Mouse (Mus musculus) gastrocnemius, postnatal 14 days (tissue): ENCODE measurements at regions not wholly inside any gene's neighbourhood (a gene's known extent, or its start where the extent isn't known, plus 50 kb on each side); places are given as distances from the start of the nearest gene placed in this dataset.
"Not testable (repeated sequence)": the region's sequence is repeated elsewhere in the genome, so short reads cannot be mapped to it uniquely, and the experiment has no call there.

Experiments used
- DNase-seq: peaks from one replicate; pipeline ENCODE4 v3.0.0; 2021; ENCODE audit warnings: mixed read lengths
- intact Hi-C: fragments of 180-260 bp; cut with DNase I; formaldehyde crosslinking; loops from one replicate; pipeline ENCODE4 v1.15.1; 2025; ENCODE audit warnings: low total_unique reads

DNA sequence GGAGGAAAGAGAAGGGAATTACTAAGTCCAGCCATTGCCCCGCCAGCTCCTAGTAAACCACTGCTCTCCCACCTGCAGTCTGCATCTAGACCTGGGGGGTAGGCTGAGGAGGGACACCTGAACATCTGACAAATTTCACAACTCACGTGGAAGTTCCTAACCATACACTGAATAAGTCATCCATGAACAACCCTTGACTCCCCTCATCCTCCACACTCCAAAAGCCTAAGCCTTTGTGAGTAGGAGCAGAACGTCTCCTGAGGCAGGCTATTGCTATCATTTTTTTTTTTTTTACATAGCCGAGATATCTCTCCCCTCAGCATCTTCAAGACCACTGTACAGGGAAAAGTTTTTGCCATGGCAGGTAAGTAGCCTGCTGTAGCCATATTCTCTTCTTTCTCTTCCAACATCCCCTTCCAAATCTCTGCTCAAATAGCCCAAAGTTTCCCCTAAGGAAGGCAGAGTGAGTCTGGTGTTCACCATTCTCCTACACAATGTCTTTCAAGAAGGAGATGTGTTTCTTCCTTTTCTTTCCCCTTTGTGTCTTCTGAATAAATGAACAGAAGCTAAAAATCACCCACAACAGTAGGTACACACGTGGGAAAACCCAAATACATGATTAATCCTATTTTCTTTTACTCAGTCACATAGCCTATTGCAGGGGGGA, 109.7 kb downstream of the A730009L09Rik start:
- DNase-seq: no peak
- intact Hi-C loops: no loop called here

DNA sequence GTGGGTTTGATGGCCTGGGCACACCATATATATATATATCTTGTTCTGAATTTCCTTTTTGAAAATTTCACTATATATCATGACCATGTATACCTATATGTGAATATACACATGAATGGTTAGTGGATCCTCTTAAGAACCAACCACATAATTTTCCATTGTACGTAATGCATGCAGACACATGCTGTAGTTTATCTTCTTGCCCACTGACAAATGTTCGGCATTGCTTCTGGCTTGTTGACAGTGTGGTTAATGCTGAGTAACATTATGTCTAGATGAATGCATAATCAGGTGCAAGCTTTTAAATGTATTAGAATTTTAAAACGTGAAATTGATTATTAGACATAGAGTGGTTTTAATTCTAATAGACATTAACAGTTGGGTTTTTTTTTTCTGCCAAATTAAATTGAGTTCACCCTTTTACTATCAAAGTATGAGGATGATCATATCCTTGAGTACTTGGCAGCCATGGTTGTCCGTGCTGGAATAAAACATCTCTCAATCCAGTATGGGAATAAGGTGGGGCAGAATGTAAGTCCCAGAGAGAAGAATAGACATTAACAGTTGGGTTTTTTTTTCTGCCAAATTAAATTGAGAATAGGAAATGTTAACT, 110.3 kb downstream of the A730009L09Rik start:
- intact Hi-C loops: no loop called here
- no peak for DNase-seq

DNA sequence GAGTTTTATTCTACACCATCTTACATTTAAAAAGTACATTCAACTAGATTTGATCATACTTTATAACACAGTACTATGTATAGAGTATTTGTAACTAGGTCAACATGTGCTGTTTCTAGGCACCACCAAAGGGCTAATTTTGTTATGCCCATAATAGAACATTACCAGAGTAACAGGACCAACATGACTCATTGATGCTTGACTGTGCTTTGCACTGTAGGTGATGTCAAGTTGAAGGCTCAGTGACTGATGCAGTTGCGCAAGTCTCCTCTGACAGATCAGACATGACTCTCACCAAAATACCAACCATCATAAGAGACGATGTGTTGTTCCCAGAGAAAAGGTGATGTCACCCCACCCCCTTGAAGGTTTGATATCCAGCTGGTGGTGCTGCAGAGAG, 108.5 kb downstream of the Mrpl39 start:
- DNase-seq: no peak
- intact Hi-C loops: no loop called here

DNA sequence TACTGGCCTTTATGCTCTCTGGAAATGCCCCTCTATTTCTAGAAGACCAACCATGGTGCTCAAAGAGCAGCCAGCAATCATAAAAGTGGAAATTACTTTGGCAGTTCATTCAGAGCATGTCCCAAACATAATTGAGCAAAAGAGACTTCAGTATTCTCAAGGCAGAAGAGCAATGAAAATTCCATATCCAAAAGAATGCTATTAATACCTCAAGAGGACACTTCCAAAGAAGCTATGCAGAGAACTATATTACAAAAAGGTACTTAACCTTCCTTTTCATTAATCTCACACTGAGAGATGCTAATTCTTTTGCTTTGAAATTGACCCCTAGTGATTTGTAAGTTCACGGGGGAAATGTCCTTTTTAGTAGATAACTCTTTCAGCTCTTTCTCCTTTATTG, 105.7 kb downstream of the Mrpl39 start:
- DNase-seq: no peak
- intact Hi-C loops: no loop called here

GRCm38 (mm10) chr16:84644446-84644845, 91.1 kb downstream of the Mrpl39 start:
- intact Hi-C loops, DNase-seq: not testable (repeated sequence)

- intact Hi-C loops: no loop called here
- DNase-seq: no peak
These were observed 89.3 kb downstream of the Mrpl39 start for GRCm38 (mm10) chr16:84646172-84646684.

GRCm38 (mm10) chr16:84650646-84651045, 84.9 kb downstream of the Mrpl39 start:
- intact Hi-C loops: no loop called here
- DNase-seq: no peak

- DNase-seq: no peak
- intact Hi-C loops: no loop called here
These were observed 81.7 kb downstream of the Mrpl39 start for GRCm38 (mm10) chr16:84653873-84654272.

DNA sequence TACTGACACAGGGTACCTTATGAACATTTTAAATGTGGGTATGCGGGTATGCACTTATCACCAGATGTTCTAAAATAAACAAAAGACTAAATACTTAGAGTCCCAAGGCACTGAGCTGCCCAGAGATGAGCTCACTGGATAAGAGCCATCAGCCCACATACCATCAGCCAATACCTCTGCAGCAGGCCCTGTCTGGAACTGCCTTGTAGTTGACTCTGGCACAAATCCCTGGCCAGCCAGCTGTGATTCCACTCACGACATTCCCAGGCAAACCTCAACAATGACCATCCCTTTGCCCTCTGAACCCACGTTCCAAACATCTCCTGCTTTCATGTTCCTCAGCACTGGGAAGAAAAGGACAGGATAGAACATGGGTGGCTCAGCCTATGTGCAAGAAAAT, 73.7 kb downstream of the Mrpl39 start:
- DNase-seq: no peak
- intact Hi-C loops: no loop called here

- intact Hi-C loops: no loop called here
- DNase-seq: no peak
These were observed 72.0 kb downstream of the Mrpl39 start for GRCm38 (mm10) chr16:84663581-84663980.
